Mouse (Mus musculus): ENCODE data around the gene Tmem253. TPM values are rescaled to one million over a fixed set of nuclear protein-coding genes. Genes with fewer than 3 reads are reported as not detected.

Gene Tmem253
- polyA plus RNA-seq (2015; fragmentation: Nextera tagmentation; extraction: Ambion mirVana): 0.21 and 0.34 TPM in 2 replicates

GRCm38 (mm10) chr14:52015445-52016100 is at the start of gene Tmem253:
Tmem253 (plus strand) TSS chr14:52015658.
- Histone ChIP-seq H3K27me3 (ENCODE audit: control insufficient read depth, insufficient read depth, low read depth, low read length) (no peaks in the 10 kb centered on the region), H3K27ac (ENCODE audit: low read length) (peak within 1 kb of the TSS; percentile 92), H3K4me2 (ENCODE audit: low read depth, low read length) (peak within 1 kb of the TSS; percentile 65), H3K9ac (ENCODE audit: low read length) (peak within 1 kb of the TSS; percentile 83), H3K4me1 (replicated peaks; ENCODE audit: control insufficient read depth, insufficient read depth, low read length) (peaks cover 31% of the 10 kb centered on the region), H3K36me3 (ENCODE audit: control insufficient read depth, insufficient read depth, low read length) (no peaks in the 10 kb centered on the region), H3K4me3 (ENCODE audit: low read length) (peak within 1 kb of the TSS; percentile 69), H3K9me3 (ENCODE audit: control insufficient read depth, low read length) (no peaks in the 10 kb centered on the region)
- no peak for ATAC-seq (ENCODE audit: low read depth)
- 23% methylated on average over 6 of the region's 6 CpGs for WGBS

GRCm38 (mm10) chr14:51967400-51967799 is 48.1 kb upstream of the Tmem253 start:
- Histone ChIP-seq H3K4me1 (replicated peaks; ENCODE audit: control insufficient read depth, insufficient read depth, low read length) (0 out of 2 replicates have a peak, but pooled peaks cover 2% of the 10 kb centered on the region), H3K4me2 (ENCODE audit: low read depth, low read length) (no peak overlapping the region), H3K9me3 (ENCODE audit: control insufficient read depth, low read length) (no peaks in the 10 kb centered on the region), H3K27ac (ENCODE audit: low read length) (no peak overlapping the region), H3K9ac (ENCODE audit: low read length) (no peak overlapping the region), H3K27me3 (ENCODE audit: control insufficient read depth, insufficient read depth, low read depth, low read length) (no peaks in the 10 kb centered on the region), H3K36me3 (ENCODE audit: control insufficient read depth, insufficient read depth, low read length) (no peaks in the 10 kb centered on the region), H3K4me3 (ENCODE audit: low read length) (no peak overlapping the region)
- ATAC-seq (ENCODE audit: low read depth): peak; percentile 57
- 62% methylated on average over 3 of the region's 3 CpGs for WGBS

GRCm38 (mm10) chr14:51979252-51979651 is 36.2 kb upstream of the Tmem253 start:
- Histone ChIP-seq H3K27ac (ENCODE audit: low read length) (no peak overlapping the region), H3K9me3 (ENCODE audit: control insufficient read depth, low read length) (no peaks in the 10 kb centered on the region), H3K36me3 (ENCODE audit: control insufficient read depth, insufficient read depth, low read length) (no peaks in the 10 kb centered on the region), H3K4me2 (ENCODE audit: low read depth, low read length) (no peak overlapping the region), H3K4me1 (replicated peaks; ENCODE audit: control insufficient read depth, insufficient read depth, low read length) (peaks cover 7% of the 10 kb centered on the region; the same call in 1 of the 2 replicates), H3K9ac (ENCODE audit: low read length) (no peak overlapping the region), H3K4me3 (ENCODE audit: low read length) (no peak overlapping the region), H3K27me3 (ENCODE audit: control insufficient read depth, insufficient read depth, low read depth, low read length) (no peaks in the 10 kb centered on the region)
- ATAC-seq (ENCODE audit: low read depth): no peak
- 70% methylated on average over 3 of the region's 3 CpGs for WGBS

GRCm38 (mm10) chr14:51983251-51983650 is 32.2 kb upstream of the Tmem253 start:
- ATAC-seq (ENCODE audit: low read depth): no peak
- Histone ChIP-seq H3K4me1 (replicated peaks; ENCODE audit: control insufficient read depth, insufficient read depth, low read length) (peaks cover 20% of the 10 kb centered on the region; the same call in 1 of the 2 replicates), H3K36me3 (ENCODE audit: control insufficient read depth, insufficient read depth, low read length) (peaks cover 10% of the 10 kb centered on the region; the same call in 1 of the 2 replicates), H3K27ac (ENCODE audit: low read length) (no peak overlapping the region), H3K27me3 (ENCODE audit: control insufficient read depth, insufficient read depth, low read depth, low read length) (no peaks in the 10 kb centered on the region), H3K4me3 (ENCODE audit: low read length) (no peak overlapping the region), H3K9me3 (ENCODE audit: control insufficient read depth, low read length) (no peaks in the 10 kb centered on the region), H3K9ac (ENCODE audit: low read length) (0 out of 2 replicates have a peak overlapping the region, but pooled peaks have one; percentile 87), H3K4me2 (ENCODE audit: low read depth, low read length) (no peak overlapping the region)
- 64% methylated on average over 4 of the region's 4 CpGs for WGBS

- 17% methylated on average over 10 of the region's 10 CpGs for WGBS
- Histone ChIP-seq H3K27ac (ENCODE audit: low read length) (peak overlapping the region; percentile 97), H3K9ac (ENCODE audit: low read length) (peak overlapping the region; percentile 87), H3K36me3 (ENCODE audit: control insufficient read depth, insufficient read depth, low read length) (peaks cover 12% of the 10 kb centered on the region), H3K4me3 (ENCODE audit: low read length) (peak overlapping the region; percentile 76), H3K4me2 (ENCODE audit: low read depth, low read length) (peak overlapping the region; percentile 79), H3K27me3 (ENCODE audit: control insufficient read depth, insufficient read depth, low read depth, low read length) (no peaks in the 10 kb centered on the region), H3K9me3 (ENCODE audit: control insufficient read depth, low read length) (no peaks in the 10 kb centered on the region), H3K4me1 (replicated peaks; ENCODE audit: control insufficient read depth, insufficient read depth, low read length) (peaks cover 20% of the 10 kb centered on the region; the same call in 1 of the 2 replicates)
- ATAC-seq (ENCODE audit: low read depth): no peak
These were observed 31.6 kb upstream of the Tmem253 start for GRCm38 (mm10) chr14:51983855-51984246.

GRCm38 (mm10) chr14:51984247-51985231 is 30.9 kb upstream of the Tmem253 start, which contains the start of gene Arhgef40:
Arhgef40 (plus strand) TSS chr14:51984719.
- Histone ChIP-seq H3K27ac (ENCODE audit: low read length) (peak within 1 kb of the TSS; percentile 97), H3K36me3 (ENCODE audit: control insufficient read depth, insufficient read depth, low read length) (peaks cover 18% of the 10 kb centered on the region), H3K9ac (ENCODE audit: low read length) (peak within 1 kb of the TSS; percentile 87), H3K9me3 (ENCODE audit: control insufficient read depth, low read length) (no peaks in the 10 kb centered on the region), H3K4me3 (ENCODE audit: low read length) (peak within 1 kb of the TSS; percentile 76), H3K27me3 (ENCODE audit: control insufficient read depth, insufficient read depth, low read depth, low read length) (no peaks in the 10 kb centered on the region), H3K4me1 (replicated peaks; ENCODE audit: control insufficient read depth, insufficient read depth, low read length) (peaks cover 20% of the 10 kb centered on the region; the same call in 1 of the 2 replicates), H3K4me2 (ENCODE audit: low read depth, low read length) (peak within 1 kb of the TSS; percentile 79)
- peak; percentile 88 for ATAC-seq (ENCODE audit: low read depth)
- WGBS: under 1% methylated on average over 61 of the region's 74 CpGs

DNA sequence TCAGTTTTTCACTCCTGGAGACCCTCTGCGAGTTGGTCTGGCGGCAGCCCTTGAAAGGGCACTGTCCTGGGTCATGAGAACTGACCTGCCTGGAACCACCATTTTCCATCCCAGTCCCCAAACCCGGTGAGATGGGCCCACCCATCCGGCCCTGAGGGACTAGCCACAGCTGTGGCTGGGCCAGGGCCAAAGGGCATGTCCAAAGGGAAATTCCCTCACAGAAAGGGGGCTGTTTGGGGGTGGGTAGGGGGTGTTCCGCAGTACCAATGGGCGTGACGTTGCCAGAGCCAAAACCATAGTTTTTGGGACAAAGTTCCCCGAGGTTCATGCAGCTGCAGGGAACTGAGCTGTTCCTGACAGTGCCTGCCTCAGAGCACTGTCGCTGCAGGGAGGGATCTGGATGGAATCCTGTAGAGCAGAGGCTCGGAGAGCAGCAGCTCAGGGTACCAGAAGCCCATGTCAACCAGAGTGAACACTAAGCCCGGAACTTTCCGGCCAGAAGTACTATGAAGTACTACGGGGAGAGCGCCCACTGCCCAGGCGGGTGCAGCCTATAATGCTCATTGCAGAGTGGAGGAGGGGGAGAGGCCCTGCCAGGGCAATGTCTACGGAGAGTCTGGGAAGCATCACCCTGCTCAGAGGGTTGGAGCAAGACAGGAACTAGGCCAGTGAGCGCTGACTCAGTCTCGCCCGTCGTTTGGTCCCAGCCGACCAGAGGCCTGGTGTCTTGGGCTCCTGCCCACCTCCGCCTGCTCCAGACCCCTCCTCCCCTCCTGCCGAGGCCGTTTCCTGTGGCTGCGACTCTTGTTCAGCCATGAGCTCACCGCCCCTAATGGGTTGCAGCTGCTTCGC is 29.9 kb upstream of the Tmem253 start:
- no peaks in the 10 kb centered on the region for H3K27me3 ChIP-seq (ENCODE audit: control insufficient read depth, insufficient read depth, low read depth, low read length)
- no peaks in the 10 kb centered on the region for H3K9me3 ChIP-seq (ENCODE audit: control insufficient read depth, low read length)
- H3K9ac ChIP-seq (ENCODE audit: low read length): peak overlapping the region; percentile 87
- peak; percentile 81 for ATAC-seq (ENCODE audit: low read depth)
- H3K4me3 ChIP-seq (ENCODE audit: low read length): peak overlapping the region; percentile 76
- 1% methylated on average over 27 of the region's 27 CpGs for WGBS
- peak overlapping the region; percentile 97 for H3K27ac ChIP-seq (ENCODE audit: low read length)
- peaks cover 20% of the 10 kb centered on the region; the same call in 1 of the 2 replicates for H3K4me1 ChIP-seq (replicated peaks; ENCODE audit: control insufficient read depth, insufficient read depth, low read length)
- H3K36me3 ChIP-seq (ENCODE audit: control insufficient read depth, insufficient read depth, low read length): peaks cover 25% of the 10 kb centered on the region
- H3K4me2 ChIP-seq (ENCODE audit: low read depth, low read length): peak overlapping the region; percentile 79

GRCm38 (mm10) chr14:51986153-51986505 is 29.3 kb upstream of the Tmem253 start:
- WGBS: 6% methylated on average over 7 of the region's 7 CpGs
- no peak for ATAC-seq (ENCODE audit: low read depth)
- peaks cover 20% of the 10 kb centered on the region; the same call in 1 of the 2 replicates for H3K4me1 ChIP-seq (replicated peaks; ENCODE audit: control insufficient read depth, insufficient read depth, low read length)

More at GRCm38 (mm10) chr14:51986153-51986505, 29.3 kb upstream of the Tmem253 start:
- peak overlapping the region; percentile 79 for H3K4me2 ChIP-seq (ENCODE audit: low read depth, low read length)
- peak overlapping the region; percentile 87 for H3K9ac ChIP-seq (ENCODE audit: low read length)
- H3K36me3 ChIP-seq (ENCODE audit: control insufficient read depth, insufficient read depth, low read length): peaks cover 29% of the 10 kb centered on the region
- H3K27ac ChIP-seq (ENCODE audit: low read length): peak overlapping the region; percentile 97
- peak overlapping the region; percentile 76 for H3K4me3 ChIP-seq (ENCODE audit: low read length)
- H3K27me3 ChIP-seq (ENCODE audit: control insufficient read depth, insufficient read depth, low read depth, low read length): no peaks in the 10 kb centered on the region
- H3K9me3 ChIP-seq (ENCODE audit: control insufficient read depth, low read length): no peaks in the 10 kb centered on the region
